Mouse (Mus musculus): ENCODE data around the gene Dbndd2.
A peak's percentile ranks its signal among the peaks of the same experiment; 100 is the strongest.

Dbndd2 gene

DNA sequence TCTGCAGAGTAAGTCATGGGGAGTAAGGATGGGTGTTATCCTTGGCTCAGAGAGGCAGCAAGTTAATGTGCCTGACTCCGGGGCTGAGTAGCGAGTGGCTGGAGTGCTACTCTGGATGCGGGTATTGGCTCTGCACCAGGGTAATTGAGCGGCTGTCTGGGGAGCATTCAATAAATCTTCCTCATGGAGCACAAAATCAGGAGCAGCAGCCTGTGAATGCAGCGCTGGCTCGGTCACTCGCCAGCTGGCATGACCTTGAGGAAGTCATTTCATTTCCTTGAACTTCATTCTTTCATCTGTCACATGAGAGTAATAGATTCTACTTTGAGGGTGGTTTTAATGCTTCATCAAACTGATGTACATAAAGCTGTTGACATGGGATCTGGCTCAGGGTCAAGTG is 14.6 kb downstream of the Dbndd2 start:
- DNase-seq (ENCODE audit: low read depth), result no peak

DNA sequence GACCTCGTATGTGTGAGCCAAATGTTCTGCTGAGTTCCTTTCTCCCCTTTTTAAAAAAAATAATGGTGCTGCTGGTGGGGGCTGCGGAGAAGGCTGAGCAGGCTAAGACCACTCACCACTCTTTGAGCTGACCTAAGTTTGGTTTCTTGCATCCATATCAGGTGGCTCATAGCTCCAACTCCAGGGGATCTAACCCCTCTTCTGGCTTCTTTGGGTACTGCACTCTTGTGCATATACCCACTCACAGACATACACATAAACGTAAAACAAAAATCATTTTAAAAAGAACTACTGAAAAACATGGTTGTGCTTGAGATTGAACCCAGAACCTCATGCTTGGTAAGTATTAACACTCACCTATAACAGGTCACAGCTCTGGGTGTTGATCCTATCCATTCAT is 19.0 kb downstream of the Dbndd2 start:
- DNase-seq (ENCODE audit: low read depth), result no peak

DNA sequence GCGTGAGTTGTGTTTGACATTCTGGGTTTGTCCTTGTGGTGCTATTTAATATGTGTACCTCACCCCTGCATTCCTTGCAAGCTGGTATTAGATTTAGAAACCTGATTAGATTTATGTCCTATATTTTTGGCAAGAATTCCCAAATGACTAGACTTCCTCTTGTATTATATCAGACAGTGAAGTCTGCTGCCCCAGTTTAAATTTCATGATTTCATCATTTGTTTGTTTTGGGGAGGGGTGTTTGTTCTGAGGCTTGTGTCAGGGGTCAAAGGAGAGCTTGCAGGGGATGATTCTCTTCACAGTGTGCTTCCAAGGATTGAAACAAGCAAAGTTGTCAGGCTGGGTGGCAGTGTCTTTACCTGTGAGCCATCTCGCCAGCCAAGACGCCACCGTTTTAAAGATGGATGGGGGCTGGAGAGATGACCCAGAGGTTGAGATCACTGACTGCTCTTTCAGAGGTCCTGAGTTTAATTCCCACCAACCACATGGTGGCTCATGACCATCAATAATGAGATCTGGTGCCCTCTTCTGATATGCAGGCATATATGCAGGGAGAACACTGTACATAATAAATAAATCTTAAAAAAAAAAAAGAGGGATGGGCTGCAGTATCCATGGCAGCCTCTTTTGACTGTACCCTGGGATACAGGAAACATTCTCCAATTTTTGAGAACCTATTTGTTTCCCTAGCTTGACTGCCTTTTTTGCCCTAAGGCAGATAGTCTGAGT is 19.9 kb downstream of the Dbndd2 start:
- no peak for DNase-seq (ENCODE audit: low read depth)

DNA sequence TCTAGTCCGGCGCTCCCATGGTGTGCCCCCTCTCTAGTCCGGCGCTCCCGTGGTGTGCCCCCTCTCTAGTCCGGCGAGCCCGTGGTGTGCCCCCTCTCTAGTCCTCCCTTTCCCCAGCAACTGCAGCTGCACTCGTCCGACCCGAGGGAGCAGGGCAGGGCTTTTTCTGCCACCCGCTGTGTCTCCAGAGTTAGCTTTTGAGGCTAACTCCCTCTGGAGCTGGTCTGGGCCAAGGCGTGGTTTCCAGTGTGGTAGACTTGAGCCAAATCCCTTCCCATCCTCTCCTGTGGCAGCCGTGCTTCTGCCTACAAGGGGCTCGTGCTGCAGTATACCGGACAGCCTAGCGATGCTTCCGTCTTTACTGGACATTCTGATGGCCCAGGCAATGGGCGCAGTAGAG is 21.9 kb downstream of the Dbndd2 start:
- no peak for DNase-seq (ENCODE audit: low read depth)

DNA sequence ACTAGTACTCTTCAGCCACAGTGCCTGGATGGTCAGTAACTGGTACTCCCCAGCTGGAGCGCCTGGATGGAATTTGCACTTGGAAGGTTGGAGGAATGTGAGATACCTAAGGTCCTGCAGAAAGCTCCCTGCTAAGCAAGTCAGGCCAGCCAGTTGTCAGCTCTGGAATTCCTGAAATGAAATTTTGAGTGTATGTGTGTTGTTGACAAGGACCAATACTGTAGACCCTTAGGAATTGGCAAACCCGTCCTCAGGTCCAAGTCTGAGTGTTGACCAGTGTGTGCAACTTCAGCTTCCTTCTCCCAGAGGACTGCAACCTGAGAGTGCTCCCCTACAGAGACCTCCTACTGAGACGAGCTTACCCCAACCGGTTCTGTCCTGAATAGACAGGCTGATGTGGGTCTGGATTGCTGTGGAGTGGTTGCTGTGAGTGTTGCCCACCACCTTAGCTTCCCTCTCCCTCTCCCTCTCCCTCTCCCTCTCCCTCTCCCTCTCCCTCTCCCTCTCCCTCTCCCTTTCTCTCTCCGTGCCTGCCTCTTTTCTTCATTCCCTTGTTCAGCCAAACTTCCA is 24.8 kb downstream of the Dbndd2 start:
- no peak for DNase-seq (ENCODE audit: low read depth)

DNA sequence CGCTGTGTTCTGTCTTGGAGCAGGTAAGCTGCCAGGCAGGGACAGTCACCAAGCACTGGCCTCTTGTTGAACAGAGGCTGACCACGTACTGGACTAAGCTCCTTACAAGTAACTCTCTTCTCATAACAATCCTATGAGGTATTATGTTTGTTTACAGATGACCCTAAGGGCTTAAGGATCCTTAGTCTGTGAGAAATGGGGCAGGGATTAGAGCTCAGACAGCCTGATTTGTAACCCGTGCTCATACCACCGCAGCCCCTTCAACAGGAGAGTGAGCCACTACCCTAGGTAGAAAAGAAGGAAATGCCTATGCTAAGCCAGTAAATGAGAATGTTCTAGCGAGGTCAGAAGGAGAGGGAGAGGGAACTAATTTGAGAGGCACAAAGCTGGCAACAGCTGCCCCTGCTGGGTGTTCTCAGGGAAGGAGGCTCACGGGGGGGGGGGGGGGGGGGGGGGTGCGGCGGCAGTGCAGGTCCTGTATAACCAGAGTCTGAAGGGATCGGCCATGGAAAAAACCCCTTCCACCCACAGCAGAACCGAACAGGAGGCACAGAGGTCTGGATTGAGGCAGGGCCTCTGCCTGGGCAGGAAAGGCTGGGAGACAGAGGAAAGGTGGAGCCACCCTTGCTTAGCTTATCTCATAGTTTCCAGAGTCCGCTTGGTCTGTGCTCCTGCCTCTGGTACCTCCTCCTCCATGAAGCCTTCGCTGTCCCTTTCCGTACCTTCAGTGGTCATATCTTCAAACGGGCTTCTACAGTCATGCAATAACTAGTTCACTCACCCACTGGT is 26.4 kb downstream of the Dbndd2 start:
- no peak for DNase-seq (ENCODE audit: low read depth)

DNA sequence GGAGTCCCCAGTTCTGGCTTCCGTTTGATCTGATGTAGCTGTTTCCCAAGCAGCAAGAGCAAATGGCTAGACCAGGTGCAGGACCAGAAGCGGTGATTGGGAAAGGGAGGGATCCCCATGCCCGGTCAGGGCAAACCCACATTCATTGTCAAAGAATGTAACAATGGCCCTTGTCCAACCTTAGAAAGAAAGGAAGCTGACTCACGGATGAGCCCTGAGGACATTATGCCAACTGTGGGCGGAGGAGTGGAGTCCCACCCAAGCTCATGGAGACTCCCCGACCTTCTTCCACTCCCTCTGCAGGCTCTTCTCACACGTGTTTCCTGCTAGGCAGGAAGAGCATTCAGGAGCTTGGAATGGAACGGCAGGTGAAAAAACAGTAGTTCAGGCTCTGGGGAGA is 27.5 kb downstream of the Dbndd2 start:
- no peak for DNase-seq (ENCODE audit: low read depth)

DNA sequence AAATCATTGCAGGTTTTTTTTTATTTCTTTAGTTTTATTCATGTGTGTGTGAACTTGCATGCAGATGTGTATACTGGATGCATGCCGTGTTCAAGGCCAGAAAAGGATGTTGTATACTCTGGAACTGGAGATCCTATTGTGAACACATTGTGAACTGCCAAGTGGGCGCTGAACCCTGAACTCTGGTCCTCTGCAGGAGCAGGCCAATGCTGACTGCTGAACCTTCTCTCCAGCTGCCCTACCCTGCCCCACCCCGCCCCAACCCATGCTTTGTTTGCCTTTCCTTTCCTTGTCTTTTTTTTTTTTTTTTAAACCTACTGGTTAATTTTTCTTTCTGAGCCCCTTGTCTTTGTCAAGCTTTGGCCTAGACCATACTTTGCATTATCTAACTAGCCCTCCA is 29.0 kb downstream of the Dbndd2 start:
- DNase-seq (ENCODE audit: low read depth), result no peak

DNA sequence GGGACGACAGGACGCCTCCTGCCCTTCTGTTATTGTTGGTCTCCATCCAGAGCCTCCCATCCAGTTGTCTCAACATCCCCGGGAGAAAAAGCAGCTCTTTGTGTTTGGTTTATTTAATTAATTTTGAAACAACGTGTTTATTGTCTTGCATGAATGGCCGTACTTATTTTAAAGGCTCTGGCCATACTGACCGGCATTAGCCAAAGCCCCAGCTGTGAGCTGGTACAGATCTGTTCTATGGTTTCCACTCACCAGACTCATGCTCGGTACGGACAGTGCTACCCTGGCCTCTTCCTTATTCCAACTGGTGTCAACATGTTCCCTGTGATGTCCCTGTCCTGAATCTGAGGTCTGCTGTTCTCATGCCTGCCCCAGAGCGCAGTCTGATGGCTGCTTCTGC is 30.0 kb downstream of the Dbndd2 start:
- DNase-seq (ENCODE audit: low read depth), result no peak

DNA sequence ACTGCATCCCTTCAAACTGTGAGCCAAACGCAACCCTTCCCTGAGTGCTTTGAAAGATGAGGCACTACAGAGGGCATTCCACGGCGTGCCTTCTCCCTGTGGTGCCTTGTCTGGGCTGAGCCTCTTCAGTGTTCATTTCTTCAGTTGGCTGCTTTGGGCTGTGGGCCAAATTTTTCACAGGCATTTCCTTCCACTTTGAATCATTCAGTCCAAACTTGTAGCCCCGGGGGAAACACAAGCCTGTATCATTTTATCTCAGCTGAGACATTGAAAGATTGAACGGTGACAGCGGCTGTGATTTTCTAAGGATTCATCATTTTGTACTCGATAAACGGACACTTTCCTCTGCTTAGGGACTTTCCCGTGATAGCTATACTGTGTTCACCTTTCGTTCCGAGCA is 30.7 kb downstream of the Dbndd2 start:
- DNase-seq (ENCODE audit: low read depth), result no peak

DNA sequence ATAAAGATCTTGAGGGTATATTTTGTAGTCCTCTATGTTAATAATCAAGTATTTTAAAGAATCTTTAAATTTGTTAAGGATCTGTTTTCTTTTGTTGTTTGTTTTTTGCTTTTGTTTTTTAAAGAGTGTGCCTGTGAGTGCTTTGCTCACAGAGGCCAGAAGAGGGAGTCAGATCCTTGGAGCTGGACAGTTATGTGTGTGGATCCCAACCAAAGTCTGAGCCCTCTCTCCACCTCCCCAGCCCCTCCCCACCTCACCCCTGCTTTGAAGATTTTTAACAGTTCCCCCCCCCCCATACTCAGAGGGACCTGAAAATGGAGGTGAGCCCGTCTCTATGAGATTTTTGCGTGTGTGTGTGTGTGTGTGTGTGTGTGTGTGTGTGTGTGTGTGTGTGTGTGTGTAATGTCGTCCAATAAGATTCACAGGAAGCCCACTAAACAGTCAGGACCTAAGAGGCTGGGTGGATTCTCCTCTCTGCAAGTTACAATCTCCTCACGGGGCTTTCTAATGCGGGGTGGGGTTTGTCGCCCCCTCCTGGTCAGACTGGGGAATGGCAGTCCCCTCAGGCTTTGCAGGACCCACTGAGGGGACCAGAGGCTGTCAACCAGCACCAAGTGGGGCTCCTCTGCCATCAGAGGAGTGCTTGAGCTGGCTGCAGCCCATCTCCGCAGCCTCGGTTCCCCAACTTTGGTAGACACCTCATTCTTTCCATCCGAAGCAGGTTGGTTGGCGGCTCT is 31.7 kb downstream of the Dbndd2 start:
- DNase-seq (ENCODE audit: low read depth), result peak; percentile 80

DNA sequence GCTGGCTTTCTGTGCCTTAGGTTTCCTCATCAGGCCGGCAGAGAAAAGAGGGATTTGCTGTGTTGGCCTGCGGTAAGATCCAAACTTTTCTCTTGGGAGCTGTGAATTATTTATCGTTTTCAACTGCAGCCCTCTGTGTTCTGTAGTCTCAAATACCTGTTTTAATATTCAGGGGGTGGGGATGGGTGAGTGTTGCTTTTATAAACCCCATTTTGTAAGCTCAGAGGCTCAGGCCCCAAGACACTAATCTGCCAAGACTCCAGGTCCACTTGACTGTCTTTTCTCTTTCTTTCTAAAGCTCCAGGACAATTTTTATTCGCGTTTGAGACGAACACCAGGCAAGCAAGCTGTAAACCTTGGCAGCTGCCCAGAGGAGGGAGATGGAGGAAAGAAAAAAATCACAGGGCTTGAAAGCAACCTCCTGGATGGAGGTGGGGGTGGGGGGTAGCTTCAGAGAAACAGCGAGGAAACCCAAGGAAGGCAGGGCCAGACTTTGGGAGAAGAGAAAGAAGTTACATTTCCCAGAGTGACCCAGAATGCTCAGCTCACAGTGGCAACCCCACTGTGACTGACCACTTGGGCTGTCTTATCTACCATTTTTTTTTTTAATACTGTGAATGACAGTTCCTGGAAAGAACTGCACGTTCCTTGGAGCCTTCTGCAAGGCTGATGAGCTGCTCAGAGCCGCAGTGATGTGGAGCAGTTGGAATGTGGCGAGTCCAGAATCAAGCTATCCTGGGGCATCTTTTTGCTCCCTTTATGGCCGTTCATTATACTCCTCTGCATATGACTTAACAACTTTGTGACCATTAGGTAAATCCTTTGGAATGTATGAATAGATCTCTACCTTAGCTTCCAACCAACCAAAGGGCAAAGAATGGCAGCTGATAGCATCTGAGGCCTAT is 32.6 kb downstream of the Dbndd2 start:
- no peak for DNase-seq (ENCODE audit: low read depth)

DNA sequence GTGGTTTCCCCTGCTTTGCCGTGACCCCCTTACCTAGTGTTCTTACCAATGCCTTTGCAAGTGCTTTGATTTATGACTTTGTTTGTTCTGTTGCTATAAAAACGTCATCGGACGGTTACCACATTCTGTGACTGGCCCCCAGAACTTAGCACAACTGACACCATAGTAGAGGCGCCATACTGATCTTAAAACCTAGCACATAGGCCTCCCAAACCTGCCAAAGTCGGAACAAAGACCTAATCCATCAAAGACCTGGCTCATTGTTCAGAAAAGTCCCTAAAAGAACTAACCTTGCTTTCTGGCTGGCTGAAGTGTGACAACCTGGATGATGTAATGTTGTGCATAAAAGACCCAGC is 33.2 kb downstream of the Dbndd2 start:
- no peak for DNase-seq (ENCODE audit: low read depth)

DNA sequence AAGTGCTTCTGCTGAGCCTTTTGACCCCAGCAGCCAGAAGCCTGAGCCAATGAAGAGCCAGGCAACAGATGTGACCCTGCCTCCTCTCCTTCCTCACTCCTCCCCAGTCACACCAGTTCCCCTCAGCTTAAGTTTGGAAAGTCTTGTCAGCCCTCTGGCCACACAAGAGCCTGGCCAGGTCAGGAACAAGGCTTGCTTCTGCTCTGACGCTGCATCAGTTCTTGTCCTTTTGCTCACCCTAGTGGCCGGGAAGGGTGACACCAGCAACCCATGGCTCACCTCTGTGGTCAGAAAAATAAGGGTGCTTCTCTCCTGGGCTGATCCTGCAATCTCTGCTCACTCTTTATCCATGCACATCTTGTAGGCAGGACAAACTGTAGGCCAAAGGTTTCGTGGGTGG is 34.9 kb downstream of the Dbndd2 start:
- DNase-seq (ENCODE audit: low read depth), result peak; percentile 61

DNA sequence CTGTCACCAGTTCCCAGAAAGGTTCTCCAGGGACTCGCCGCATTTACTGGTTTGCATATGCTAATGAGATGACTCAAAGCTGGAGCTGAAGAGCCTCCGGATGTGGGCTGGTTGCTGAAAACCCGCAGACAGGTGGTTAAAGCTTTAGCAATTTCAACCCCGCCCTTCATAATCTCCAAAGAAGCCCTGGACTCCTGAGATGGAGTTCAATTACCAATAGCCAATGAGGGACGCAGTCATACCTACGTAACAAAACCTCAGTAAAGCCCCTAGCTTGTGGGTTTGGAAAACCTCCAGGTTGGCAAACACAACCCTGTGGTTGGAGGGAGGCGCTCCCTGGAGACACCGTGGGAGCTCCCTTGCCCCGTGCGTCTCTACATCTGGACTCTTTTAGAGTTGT is 35.9 kb downstream of the Dbndd2 start:
- DNase-seq (ENCODE audit: low read depth), result peak; percentile 91

DNA sequence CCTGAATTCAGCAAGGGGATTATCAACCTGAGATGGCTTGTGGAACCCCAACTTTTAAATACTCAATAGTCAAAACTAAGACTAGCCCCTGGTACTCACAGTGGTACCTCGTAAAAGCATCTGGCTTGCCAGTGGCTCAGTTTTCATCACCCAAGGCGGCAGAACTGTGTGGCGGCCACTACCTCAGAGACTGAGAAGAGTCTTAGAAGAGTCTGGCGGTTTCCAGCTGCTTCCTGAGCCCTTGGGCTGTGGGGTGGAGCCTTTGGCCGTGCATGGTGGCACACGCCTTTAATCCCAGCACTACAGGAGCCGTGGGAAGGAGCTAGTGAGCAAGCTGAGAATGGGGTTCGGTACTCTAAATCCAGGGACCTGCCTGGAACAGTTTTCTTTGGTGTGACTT is 36.4 kb downstream of the Dbndd2 start:
- no peak for DNase-seq (ENCODE audit: low read depth)

DNA sequence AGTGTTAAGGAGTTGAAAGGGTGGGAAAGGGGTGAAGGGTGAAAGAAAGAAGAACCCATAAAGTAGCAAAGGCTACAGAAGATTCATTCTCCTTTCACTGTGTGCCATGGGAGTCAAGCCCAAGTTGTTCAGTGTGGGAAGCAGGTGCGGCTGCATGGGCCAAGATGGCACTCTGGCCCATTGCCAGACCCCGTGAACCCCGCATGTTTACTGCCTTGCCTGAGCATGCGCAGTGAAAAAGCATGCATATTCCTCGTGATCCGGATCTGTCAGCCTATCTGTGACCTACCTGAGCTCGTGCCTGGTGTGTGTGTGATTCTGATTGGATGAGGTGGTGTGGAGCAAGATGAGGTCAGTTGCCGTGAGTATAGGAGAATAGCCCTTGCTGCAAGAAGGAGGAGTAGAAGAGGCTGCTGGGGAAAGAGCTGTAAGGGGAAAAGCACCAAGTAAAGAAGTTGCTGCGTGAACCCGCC is 37.4 kb downstream of the Dbndd2 start:
- DNase-seq (ENCODE audit: low read depth), result no peak

DNA sequence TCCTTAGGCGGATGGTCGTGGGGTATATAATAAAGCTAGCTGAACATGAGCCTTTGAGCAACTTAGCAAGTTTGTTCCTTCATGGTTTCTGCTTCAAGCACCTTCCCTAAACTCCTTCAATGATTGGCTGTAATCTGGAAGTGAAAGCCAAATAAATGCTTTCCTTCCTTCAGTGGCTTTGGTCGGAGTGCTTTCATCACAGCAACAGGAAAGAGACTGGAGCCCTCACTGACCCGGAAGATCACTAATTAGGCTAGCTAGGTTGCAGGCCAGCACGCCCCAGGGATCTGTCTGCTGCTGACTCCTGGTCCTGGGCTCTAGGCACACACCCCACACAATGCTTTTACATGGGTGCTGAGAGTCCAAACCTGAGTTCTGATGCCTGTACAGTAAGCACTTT is 42.7 kb downstream of the Dbndd2 start:
- no peak for DNase-seq (ENCODE audit: low read depth)

DNA sequence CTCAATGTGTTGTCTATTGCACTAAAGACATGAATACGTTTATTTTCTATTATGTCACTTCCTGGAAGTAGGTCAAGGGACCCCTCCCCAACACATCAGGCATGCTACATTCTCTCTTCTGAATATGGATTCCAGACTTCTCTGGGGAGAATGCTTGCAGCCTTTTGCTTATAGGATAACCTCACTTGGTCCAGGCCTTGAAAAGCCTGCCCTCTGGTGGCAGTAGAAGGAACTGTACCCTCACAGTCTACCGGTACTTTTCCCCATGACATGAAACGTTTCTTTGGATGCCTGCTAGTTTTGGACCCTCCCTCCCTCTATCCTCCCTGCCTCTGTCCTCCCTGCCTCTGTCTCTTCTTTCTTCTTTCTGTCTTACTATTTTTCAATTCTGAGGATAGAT is 45.3 kb downstream of the Dbndd2 start:
- DNase-seq (ENCODE audit: low read depth), result peak; percentile 87

DNA sequence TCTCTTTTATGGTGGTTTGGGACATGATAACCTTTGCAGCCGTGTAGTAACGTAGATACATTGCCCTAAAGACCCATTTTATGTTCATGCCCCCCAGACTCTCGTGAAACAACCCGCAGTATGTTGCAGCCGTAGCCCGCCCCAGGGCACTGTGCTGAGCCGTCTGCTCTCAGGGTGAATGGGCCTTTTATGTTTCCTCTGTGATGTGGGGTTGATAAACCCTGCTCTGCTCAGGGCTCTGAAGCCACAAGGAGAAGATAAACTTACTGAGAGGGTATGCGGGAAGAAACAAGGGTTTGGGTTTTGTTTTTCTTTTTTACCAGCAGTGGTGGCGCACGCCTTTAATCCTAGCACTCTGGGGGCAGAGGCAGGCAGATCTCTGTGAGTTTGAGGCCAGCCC is 48.4 kb downstream of the Dbndd2 start:
- DNase-seq (ENCODE audit: low read depth), result peak; percentile 75

DNA sequence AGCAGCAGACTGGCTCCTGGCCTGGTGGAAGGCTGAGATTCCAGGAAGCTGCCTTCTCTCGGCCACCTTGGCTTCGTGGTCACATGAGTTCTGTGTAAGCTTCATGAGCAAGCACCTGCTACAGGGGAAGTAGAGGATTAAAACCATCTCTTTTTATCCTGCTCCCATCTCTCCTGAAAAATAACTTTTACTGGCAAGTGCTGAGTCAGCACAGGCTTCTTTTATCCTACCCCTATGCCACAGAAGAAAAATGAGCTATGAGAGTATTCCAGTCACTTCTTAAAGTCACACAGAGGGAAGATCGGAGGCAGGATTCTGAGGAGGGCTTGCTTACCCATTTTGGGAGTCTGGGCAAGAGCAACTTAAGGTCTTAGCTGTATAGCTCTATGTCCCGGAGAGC is 51.1 kb downstream of the Dbndd2 start:
- DNase-seq (ENCODE audit: low read depth), result no peak
